Mouse (Mus musculus) bone marrow, adult 2 months (tissue): Measurements from ENCODE around the gene Nle1. TPM values are rescaled to one million over a fixed set of nuclear protein-coding genes. Genes with fewer than 3 reads are reported as not detected.
"Not testable (repeated sequence)": the region's sequence is repeated elsewhere in the genome, so short reads cannot be mapped to it uniquely, and the experiment has no call there.

ENCODE experiments used
- H3K27ac ChIP-seq: fragments of 200-500 bp; 2 replicates; pipeline ENCODE4 v1.5.1; 2012; ENCODE audit warnings: low read depth, mild to moderate bottlenecking, control low read depth, inconsistent platforms, low read length; ENCODE audit not compliant: control insufficient read depth, poor library complexity, insufficient read depth
- H3K4me1 ChIP-seq: fragments of 200-500 bp; 2 replicates; pipeline ENCODE4 v1.6.1; 2011; ENCODE audit warnings: low read length; ENCODE audit not compliant: control insufficient read depth, insufficient read depth
- H3K4me3 ChIP-seq: fragments of 200-500 bp; replicated peaks from 2 replicates; pipeline ENCODE3; 2011; ENCODE audit warnings: mild to moderate bottlenecking, low read depth, low read length, control low read depth; ENCODE audit not compliant: control insufficient read depth
- CTCF ChIP-seq: fragments of 200-500 bp; IDR thresholded peaks from 2 replicates; pipeline ENCODE4 v1.5.1; 2011; ENCODE audit warnings: low read length, control low read depth; ENCODE audit not compliant: control insufficient read depth, insufficient read depth
- POLR2A ChIP-seq: fragments of 200-500 bp; IDR thresholded peaks from 2 replicates; pipeline ENCODE4 v1.6.1; 2011; ENCODE audit warnings: low read depth, mild to moderate bottlenecking, control low read depth, low read length, borderline replicate concordance; ENCODE audit not compliant: control insufficient read depth
- WGBS: fragments of 180-500 bp; shearing (Covaris S2); methylation state at CpG from one replicate; pipeline ENCODE4 v1.1.7; 2018; 5-methylcytosine and 5-hydroxymethylcytosine counted together
- polyA plus RNA-seq: library from polyadenylated mRNA; stranded (reverse); fragments of >200 nt; gene quantifications from 2 replicates; pipeline ENCODE4 v1.2.4, GENCODE M21; 2011; ENCODE audit warnings: low replicate concordance; ENCODE audit not compliant: missing spikeins, insufficient read depth, insufficient read length

The Nle1 gene
- polyA plus RNA-seq, 1 experiment, result 33.6 TPM

DNA sequence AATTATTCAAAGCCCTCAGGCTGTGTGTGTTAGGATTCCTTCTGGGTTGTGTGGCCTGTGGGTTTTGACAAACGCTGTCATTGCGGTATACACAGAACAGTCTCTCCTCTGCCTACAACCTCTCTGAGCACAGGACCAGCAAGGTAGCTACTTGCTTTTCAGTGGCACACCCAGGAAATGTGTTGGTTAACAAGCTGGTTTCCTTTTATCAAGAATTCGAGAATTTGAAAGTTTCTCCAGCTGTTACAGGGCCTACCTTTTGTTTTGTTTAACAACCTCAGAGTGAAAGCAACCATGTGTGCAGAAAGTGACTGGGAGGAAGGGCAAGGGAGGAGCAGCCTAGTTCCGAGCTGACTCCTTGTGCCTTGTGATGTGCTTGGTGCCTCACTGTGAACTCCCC is 39.2 kb upstream of the Nle1 start:
- 48% methylated on average over 4 of the region's 4 CpGs for WGBS
- Histone ChIP-seq H3K27ac (no peak overlapping the region), H3K4me1 (no peaks in the 10 kb centered on the region; the same call in 1 of the 2 replicates), H3K4me3 (no peak overlapping the region)
- TF ChIP-seq POLR2A (no peak), CTCF (no peak)

DNA sequence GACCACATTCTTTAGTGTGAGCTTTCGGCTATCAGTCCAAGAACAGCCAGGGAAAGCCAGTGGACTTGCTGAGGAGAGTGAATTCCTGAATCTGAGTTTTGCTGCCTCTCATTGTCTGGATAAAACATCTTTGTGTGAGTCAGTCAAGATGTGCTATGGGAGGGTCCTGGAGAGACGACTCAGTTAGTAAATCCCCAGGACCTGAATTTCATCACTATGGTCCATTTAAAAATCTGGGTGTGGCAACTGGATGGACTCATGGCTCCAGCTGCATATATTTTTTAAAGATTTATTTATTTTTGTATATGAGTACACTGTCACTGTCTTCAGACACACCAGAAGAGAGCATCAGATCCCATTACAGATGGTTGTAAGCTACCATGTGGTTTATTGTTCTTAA is 37.4 kb upstream of the Nle1 start:
- H3K27ac ChIP-seq, result no peak overlapping the region
- 61% methylated on average over 2 of the region's 2 CpGs for WGBS
- TF ChIP-seq POLR2A, result no peak

DNA sequence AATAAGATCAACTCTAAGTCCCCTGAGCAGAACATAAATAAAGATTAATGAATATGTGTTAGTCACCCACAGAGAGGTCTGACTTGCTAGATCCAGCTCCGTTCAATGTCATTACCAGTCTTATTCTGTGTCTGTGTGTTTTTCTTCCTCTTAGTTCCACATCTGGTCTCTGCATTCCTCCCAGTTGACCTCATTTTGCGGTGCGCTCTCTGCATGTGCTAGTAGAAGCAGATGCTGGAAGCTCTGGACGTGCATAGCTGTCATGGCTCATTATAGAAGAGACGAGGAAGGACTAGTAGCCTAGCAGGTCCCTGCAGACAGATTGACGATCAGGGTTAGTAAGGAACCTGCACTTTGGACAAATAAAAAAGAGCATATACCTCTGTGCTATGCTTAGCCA is 35.1 kb upstream of the Nle1 start:
- WGBS, result 76% methylated on average over 6 of the region's 6 CpGs
- H3K27ac ChIP-seq, result no peak overlapping the region
- H3K4me1 ChIP-seq, result no peaks in the 10 kb centered on the region; the same call in 1 of the 2 replicates
- TF ChIP-seq POLR2A (no peak), CTCF (no peak)
- no peak overlapping the region for H3K4me3 ChIP-seq

More for the DNA sequence above, 37.4 kb upstream of the Nle1 start:
- Histone ChIP-seq H3K4me1 (no peaks in the 10 kb centered on the region; the same call in 1 of the 2 replicates), H3K4me3 (no peak overlapping the region)

DNA sequence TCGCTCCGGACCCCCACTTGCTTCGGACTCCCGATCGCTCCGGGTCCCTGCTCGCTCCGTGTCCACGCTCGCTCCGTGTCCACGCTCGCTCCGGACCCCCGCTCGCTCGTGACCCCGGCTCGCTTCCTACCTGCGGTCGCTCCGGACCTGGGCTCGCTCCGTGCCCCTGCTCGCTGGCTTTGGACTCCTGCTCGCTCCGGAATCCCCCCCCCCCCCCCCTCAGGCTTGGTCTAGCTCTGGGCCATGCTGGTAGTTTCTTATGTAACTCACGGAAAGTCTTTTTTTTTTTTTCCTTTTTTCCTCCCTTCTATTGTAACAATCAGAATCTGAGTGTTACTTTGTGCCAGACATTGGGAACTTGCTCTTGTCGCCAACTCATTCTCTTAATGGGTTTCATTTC is 25.0 kb upstream of the Nle1 start:
- H3K4me1 ChIP-seq, result no peaks in the 10 kb centered on the region; the same call in 1 of the 2 replicates
- no peak overlapping the region for H3K27ac ChIP-seq
- TF ChIP-seq POLR2A (no peak), CTCF (no peak)
- 1% methylated on average over 29 of the region's 29 CpGs for WGBS
- H3K4me3 ChIP-seq, result no peak overlapping the region

DNA sequence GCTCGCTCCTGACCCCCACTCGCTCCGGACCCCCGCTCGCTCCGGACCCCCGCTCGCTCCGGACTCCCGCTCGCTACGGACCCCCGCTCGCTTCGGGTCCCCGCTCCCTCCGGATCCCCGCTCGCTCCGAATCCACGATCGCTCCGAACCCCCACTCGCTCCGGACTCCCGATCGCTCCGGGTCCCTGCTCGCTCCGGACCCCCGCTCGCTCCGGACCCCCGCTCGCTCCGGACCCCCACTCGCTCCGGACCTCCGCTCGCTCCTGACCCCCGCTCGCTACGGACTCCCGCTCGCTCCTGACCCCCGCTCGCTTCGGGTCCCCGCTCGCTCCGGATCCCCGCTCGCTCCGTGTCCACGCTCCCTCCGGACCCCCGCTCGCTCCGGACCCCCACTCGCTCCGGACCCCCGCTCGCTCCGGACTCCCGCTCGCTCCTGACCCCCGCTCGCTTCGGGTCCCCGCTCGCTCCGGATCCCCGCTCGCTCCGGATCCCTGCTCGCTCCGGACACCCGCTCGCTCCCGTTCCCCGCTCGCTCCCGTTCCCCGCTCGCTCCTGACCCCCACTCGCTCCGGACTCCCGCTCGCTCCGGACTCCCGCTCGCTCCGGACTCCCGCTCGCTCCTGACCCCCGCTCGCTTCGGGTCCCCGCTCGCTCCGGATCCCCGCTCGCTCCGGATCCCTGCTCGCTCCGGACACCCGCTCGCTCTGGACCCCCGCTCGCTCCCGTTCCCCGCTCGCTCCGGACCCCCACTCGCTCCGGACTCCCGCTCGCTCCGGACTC is 23.6 kb upstream of the Nle1 start:
- H3K4me1 ChIP-seq, H3K4me3 ChIP-seq, H3K27ac ChIP-seq: not testable (repeated sequence)
- 2% methylated on average over 119 of the region's 119 CpGs for WGBS

DNA sequence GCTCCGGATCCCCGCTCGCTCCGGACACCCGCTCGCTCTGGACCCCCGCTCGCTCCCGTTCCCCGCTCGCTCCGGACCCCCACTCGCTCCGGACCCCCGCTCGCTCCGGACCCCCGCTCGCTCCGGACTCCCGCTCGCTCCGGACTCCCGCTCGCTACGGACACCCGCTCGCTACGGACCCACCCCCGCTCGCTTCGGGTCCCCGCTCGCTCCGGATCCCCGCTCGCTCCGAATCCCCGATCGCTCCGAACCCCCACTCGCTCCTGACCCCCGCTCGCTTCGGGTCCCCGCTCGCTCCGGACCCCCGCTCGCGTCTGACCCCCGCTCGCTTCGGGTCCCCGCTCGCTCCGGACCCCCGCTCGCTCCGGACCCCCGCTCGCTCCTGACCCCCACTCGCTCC is 22.9 kb upstream of the Nle1 start:
- H3K4me3 ChIP-seq, result not testable (repeated sequence)

DNA sequence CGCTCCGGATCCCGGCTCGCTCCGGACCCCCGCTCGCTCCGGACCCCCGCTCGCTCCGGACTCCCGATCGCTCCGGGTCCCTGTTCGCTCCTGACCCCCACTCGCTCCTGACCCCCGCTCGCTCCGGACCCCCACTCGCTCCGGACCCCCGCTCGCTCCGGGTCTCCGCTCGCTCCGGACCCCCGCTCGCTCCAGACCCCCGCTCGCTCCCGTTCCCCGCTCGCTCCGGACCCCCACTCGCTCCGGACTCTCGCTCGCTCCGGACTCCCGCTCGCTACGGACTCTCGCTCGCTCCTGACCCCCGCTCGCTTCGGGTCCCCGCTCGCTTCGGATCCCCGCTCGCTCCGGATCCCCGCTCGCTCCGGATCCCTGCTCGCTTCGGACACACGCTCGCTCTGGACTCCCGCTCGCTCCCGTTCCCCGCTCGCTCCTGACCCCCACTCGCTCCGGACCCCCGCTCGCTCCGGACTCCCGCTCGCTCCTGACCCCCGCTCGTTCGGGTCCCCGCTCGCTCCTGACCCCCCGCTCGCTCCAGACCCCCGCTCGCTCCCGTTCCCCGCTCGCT is 22.3 kb upstream of the Nle1 start:
- H3K4me1 ChIP-seq, H3K27ac ChIP-seq, H3K4me3 ChIP-seq: not testable (repeated sequence)
- 10% methylated on average over 84 of the region's 85 CpGs for WGBS

More for the DNA sequence above, 22.9 kb upstream of the Nle1 start:
- 4% methylated on average over 61 of the region's 63 CpGs for WGBS
- H3K4me1 ChIP-seq, H3K27ac ChIP-seq: not testable (repeated sequence)

DNA sequence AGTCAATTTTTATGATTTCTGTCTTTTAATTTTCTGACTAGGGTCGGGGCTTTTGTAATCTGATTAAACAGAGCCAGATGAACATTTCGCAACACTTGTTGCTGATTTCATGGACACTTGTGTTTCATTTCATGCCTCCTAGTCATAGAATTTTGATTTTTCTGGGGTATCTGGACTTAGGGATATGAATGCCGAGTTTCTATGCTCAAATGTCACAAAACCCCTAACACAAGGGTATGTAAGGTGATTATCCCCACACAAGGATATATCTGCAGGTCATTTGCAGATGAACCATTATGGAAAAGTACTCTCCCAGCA is 21.4 kb upstream of the Nle1 start:
- 27% methylated on average over 3 of the region's 3 CpGs for WGBS
- Histone ChIP-seq H3K27ac (no peak overlapping the region), H3K4me1 (no peaks in the 10 kb centered on the region; the same call in 1 of the 2 replicates), H3K4me3 (no peak overlapping the region)
- no peak for TF ChIP-seq POLR2A
- TF ChIP-seq CTCF, result no peak

DNA sequence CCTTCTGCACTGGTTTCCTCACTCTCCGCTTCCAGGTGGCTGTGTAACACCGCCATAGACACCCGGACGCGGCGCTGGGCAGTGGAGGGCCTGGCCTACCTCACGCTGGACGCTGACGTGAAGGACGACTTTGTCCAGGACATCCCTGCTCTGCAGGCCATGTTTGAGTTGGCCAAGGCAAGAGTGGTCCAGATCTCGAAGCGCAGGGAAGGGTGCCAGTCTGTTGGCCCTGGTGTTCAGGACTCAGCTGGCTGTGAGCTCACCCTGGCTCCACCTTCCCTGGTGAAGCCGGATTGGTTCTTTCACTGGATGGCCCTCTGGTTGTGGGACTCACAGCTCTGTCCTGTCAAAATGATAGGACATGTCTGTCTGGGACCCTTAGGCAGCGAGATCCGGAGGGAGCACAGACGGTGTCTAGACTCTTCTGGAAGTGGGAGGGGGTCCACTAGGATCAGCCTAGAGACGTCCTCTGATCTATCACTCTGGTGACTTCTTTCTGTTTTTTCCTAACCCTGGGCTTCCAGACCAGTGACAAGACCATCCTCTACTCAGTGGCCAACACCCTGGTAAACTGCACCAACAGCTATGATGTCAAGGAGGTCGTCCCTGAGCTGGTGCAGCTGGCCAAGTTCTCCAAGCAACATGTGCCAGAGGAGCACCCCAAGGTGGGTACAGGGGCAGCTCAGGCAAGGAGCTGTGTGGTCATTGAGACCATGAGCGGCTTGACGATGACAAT is 20.9 kb upstream of the Nle1 start:
- Histone ChIP-seq H3K4me1 (no peaks in the 10 kb centered on the region; the same call in 1 of the 2 replicates), H3K27ac (no peak overlapping the region), H3K4me3 (no peak overlapping the region)
- TF ChIP-seq POLR2A, result no peak
- TF ChIP-seq CTCF, result no peak
- 73% methylated on average over 20 of the region's 20 CpGs for WGBS

DNA sequence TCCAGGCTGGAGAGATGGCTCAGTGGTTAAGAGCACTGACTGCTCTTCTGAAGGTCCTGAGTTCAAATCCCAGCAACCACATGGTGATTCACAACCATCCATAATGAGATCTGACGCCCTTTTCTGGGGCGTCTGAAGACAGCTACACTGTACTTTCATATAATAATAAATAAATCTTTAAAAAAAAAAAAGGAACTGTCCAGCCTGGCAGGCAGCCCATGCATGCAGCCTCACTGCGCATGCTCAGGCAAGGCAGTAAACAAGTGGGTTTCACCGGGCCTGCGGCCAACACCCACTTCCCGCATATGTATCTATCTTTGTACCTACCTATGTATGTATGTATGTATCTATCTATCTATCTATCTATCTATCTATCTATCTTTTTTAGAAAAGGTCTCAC is 15.7 kb upstream of the Nle1 start:
- not testable (repeated sequence) for H3K4me1 ChIP-seq, H3K4me3 ChIP-seq
- 2% methylated on average over 6 of the region's 6 CpGs for WGBS

More for the DNA sequence above, 15.7 kb upstream of the Nle1 start:
- H3K27ac ChIP-seq, result not testable (repeated sequence)
